Mouse (Mus musculus) forebrain, embryonic 10.5 days (tissue): Measurements from ENCODE around the gene Trpc1. TPM values are rescaled to one million over a fixed set of nuclear protein-coding genes. Genes with fewer than 3 reads are reported as not detected.
A peak's percentile ranks its signal among the peaks of the same experiment; 100 is the strongest.

Source experiments
- DNase-seq: peaks from one replicate; pipeline ENCODE4 v3.0.0-alpha.2; 2017; ENCODE audit warnings: low spot score; ENCODE audit errors: extremely low spot score
- H3K27ac ChIP-seq: fragments of 300-500 bp; sonication (generic); 2 replicates; pipeline ENCODE4 v1.5.1; 2016; ENCODE audit warnings: mild to moderate bottlenecking
- H3K27me3 ChIP-seq: fragments of 300-500 bp; sonication (generic); 2 replicates; pipeline ENCODE4 v1.6.1; 2016; ENCODE audit warnings: mild to moderate bottlenecking; ENCODE audit not compliant: poor library complexity, severe bottlenecking
- H3K36me3 ChIP-seq: fragments of 300-500 bp; sonication (generic); replicated peaks from 2 replicates; pipeline ENCODE4 v1.6.1; 2016; ENCODE audit warnings: mild to moderate bottlenecking, moderate library complexity
- H3K4me1 ChIP-seq: fragments of 300-500 bp; sonication (generic); 2 replicates; pipeline ENCODE4 v1.6.1; 2016
- H3K4me3 ChIP-seq: fragments of 300-500 bp; sonication (generic); 2 replicates; pipeline ENCODE4 v1.5.1; 2016; ENCODE audit warnings: mild to moderate bottlenecking, moderate library complexity
- H3K9me3 ChIP-seq: fragments of 300-500 bp; sonication (generic); 2 replicates; pipeline ENCODE4 v1.6.1; 2016; ENCODE audit warnings: mild to moderate bottlenecking, moderate library complexity
- WGBS: fragments of 180-500 bp; shearing (Covaris S2); methylation state at CpG from one replicate; pipeline ENCODE4 v1.1.7; 2016; 5-methylcytosine and 5-hydroxymethylcytosine counted together
- polyA plus RNA-seq: library from polyadenylated mRNA; unstranded; fragments of >200 nt; fragmentation: Nextera tagmentation; extraction: Ambion mirVana; gene quantifications from 2 replicates; pipeline ENCODE4 v1.2.1, GENCODE M21; 2016

Gene Trpc1
- 1.5 and 2.0 TPM in 2 replicates for polyA plus RNA-seq

- H3K27ac ChIP-seq = peak within 1 kb of the TSS; percentile 89
- DNase-seq = peak; percentile 87
- under 1% methylated on average over 55 of the region's 56 CpGs for WGBS
- H3K9me3 ChIP-seq = no peaks in the 10 kb centered on the region
- H3K4me3 ChIP-seq = peak within 1 kb of the TSS; percentile 91
- peaks cover 41% of the 10 kb centered on the region for H3K27me3 ChIP-seq
- H3K4me1 ChIP-seq = peaks cover 22% of the 10 kb centered on the region
- H3K36me3 ChIP-seq = no peaks in the 10 kb centered on the region
These were observed at the start of gene Trpc1 for GRCm38 (mm10) chr9:95750037-95750511. Trpc1 (minus strand) TSS chr9:95750375.

- H3K27ac ChIP-seq = no peak overlapping the region
- no peak overlapping the region for H3K4me3 ChIP-seq
- H3K9me3 ChIP-seq = peaks cover 5% of the 10 kb centered on the region; the same call in 1 of the 2 replicates
- 84% methylated on average over 2 of the region's 2 CpGs for WGBS
- H3K27me3 ChIP-seq = no peaks in the 10 kb centered on the region
- H3K4me1 ChIP-seq = peaks cover 8% of the 10 kb centered on the region; the same call in 1 of the 2 replicates
- DNase-seq = no peak
- no peaks in the 10 kb centered on the region for H3K36me3 ChIP-seq
These were observed 46.1 kb upstream of the Trpc1 start for GRCm38 (mm10) chr9:95796323-95796722.

GRCm38 (mm10) chr9:95795844-95796243 is 45.7 kb upstream of the Trpc1 start:
- no peak overlapping the region for H3K4me3 ChIP-seq
- WGBS = 45% methylated on average over 5 of the region's 5 CpGs

DNA sequence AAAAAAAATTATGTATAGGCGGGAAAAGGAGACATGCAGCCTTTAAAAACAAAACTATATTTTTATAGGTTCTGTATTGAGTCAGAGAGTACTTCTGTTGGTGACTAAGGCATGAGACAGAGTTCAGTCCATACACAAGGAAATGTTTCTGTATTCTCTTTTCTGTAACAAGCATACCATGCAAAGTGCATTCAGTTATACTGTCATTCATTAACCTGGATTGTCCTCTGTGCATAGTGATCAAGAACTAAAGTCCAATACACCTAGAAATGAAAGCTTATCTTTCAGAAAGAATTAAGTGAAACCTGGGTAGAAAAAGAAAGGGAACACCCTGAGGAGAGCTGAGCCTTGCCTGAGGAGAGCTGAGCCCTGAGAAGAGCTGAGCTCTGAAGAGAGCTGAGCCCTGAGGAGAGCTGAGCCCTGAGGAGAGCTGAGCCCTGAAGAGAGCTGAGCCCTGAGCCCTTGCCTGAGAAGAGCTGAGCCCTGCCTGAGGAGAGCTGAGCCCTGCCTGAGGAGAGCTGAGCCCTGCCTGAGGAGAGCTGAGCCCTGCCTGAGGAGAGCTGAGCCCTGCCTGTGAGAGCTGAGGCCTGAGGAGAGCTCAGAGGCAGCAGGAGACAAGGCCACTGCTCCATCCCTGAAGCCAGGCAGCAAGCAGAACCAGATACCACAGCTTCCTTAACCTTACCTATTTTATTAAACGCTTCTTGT is 45.1 kb upstream of the Trpc1 start:
- no peaks in the 10 kb centered on the region for H3K36me3 ChIP-seq
- 74% methylated on average over 2 of the region's 2 CpGs for whole genome bisulfite sequencing
- H3K27ac ChIP-seq = 0 out of 2 replicates have a peak overlapping the region, but pooled peaks have one; percentile 36

More at GRCm38 (mm10) chr9:95795844-95796243, 45.7 kb upstream of the Trpc1 start:
- Histone ChIP-seq H3K27me3 (no peaks in the 10 kb centered on the region), H3K9me3 (peaks cover 5% of the 10 kb centered on the region; the same call in 1 of the 2 replicates), H3K27ac (no peak overlapping the region), H3K4me1 (peaks cover 12% of the 10 kb centered on the region), H3K36me3 (no peaks in the 10 kb centered on the region)
- DNase-seq = no peak

DNA sequence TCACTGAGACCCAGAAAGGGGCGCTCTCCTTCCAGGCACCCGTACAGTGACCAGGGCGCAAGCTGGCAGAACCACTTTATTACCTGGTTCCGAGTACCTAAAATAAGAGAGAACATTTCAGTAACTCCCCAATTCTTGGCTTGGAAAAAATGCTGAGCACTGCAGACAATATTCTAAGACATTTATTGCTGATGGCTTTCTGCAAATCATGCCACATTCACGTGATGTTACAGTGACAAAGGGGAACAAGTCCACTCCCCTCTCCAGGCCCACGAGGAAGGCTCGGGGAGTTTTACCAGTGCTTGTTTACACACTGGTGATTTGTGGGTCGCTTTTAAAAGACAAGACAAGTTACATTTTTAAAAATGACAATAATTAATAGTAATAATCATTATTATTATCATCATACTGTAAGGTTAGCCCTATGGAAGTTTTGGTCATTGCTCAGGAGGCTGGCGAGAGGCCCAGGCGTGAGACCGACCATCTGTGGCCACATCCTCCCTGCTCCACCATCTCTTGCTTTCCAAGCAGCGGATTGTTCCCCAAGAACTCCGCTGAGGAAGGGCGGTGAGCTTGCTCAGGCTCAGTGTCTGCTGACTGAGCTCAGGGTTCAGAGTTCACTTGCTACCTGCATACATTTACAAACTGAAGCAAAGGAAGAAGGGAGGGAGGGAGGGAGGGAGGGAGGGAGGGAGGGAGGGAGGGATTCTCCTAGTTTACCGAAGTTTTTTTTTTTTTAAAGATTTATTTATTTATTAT is 44.0 kb upstream of the Trpc1 start:
- Histone ChIP-seq H3K27ac (no peak overlapping the region), H3K4me3 (no peak overlapping the region), H3K9me3 (peaks cover 5% of the 10 kb centered on the region; the same call in 1 of the 2 replicates), H3K27me3 (no peaks in the 10 kb centered on the region), H3K4me1 (peaks cover 15% of the 10 kb centered on the region), H3K36me3 (no peaks in the 10 kb centered on the region)
- 91% methylated on average over 15 of the region's 15 CpGs for WGBS
- DNase-seq = no peak

More for the DNA sequence above, 45.1 kb upstream of the Trpc1 start:
- H3K27me3 ChIP-seq = no peaks in the 10 kb centered on the region
- peaks cover 15% of the 10 kb centered on the region for H3K4me1 ChIP-seq
- peaks cover 5% of the 10 kb centered on the region; the same call in 1 of the 2 replicates for H3K9me3 ChIP-seq
- no peak overlapping the region for H3K4me3 ChIP-seq
- DNase-seq = no peak

- 89% methylated on average over 16 of the region's 16 CpGs for WGBS
- no peak overlapping the region for H3K4me3 ChIP-seq
- DNase-seq = no peak
- H3K27me3 ChIP-seq = no peaks in the 10 kb centered on the region
- H3K27ac ChIP-seq = no peak overlapping the region
- no peaks in the 10 kb centered on the region for H3K9me3 ChIP-seq
- peaks cover 8% of the 10 kb centered on the region for H3K4me1 ChIP-seq
- H3K36me3 ChIP-seq = no peaks in the 10 kb centered on the region
These were observed 34.8 kb upstream of the Trpc1 start for GRCm38 (mm10) chr9:95784888-95785511.

DNA sequence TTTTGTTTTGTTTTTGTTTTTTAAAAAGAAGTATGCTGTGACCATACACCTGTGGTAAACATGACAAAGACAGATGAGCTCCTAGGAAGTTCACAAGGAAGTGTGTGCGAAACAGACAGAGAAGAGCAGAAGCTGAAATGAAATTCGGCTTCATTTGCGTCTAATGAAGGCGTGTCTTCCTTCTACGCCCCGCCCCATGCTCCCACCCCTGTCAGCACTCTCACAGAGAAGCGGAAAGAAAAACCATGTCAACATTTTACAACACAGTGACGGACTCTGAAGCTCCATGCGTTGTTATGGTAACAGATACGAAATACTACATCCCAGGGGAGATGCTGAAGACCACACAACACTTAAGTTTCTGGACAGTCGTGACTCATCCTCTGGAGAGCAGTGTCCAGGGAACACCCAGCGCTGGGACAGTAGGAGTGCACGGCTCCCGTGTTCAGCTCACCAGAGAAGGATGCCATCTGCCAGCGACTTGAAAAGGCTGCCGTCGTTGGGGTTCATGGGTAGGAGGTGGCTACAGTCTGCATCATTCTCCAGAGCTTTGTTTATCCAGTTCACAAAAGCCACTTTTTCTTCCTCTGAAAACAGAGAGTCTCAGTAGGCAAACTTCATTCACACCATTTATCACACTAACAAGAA is 33.6 kb upstream of the Trpc1 start:
- H3K27ac ChIP-seq = no peak overlapping the region
- H3K4me1 ChIP-seq = peaks cover 8% of the 10 kb centered on the region
- no peaks in the 10 kb centered on the region for H3K9me3 ChIP-seq
- WGBS = 86% methylated on average over 17 of the region's 17 CpGs
- no peak for DNase-seq
- no peaks in the 10 kb centered on the region for H3K27me3 ChIP-seq
- H3K36me3 ChIP-seq = no peaks in the 10 kb centered on the region
- H3K4me3 ChIP-seq = no peak overlapping the region

DNA sequence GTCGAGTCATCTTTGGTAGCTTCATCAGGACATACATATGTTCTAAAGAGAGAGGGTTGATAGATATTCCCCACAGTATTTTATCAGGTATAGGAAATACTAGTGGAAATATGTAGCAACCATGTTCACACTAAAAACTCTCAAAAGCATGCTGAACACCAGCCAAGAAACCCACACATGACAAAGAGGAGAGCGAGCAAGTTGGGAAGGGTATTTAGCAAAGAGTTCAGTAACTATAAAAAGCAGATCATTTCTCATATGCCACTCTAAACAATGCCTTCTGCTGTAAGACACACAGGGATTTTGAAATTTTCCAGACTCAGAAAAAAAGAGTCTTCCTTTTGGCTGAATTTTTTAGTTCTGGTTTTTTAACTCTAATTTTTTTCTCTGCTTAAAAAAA is 21.5 kb upstream of the Trpc1 start:
- no peak for DNase-seq
- 96% methylated on average over 2 of the region's 2 CpGs for WGBS

GRCm38 (mm10) chr9:95763218-95763617 is 13.0 kb upstream of the Trpc1 start:
- H3K27ac ChIP-seq = no peak overlapping the region
- no peaks in the 10 kb centered on the region for H3K4me1 ChIP-seq
- DNase-seq = no peak
- 84% methylated on average over 4 of the region's 4 CpGs for WGBS
- no peaks in the 10 kb centered on the region for H3K27me3 ChIP-seq
- H3K4me3 ChIP-seq = no peak overlapping the region
- no peaks in the 10 kb centered on the region for H3K36me3 ChIP-seq
- no peaks in the 10 kb centered on the region for H3K9me3 ChIP-seq

More for the DNA sequence above, 21.5 kb upstream of the Trpc1 start:
- no peaks in the 10 kb centered on the region for H3K4me1 ChIP-seq
- H3K4me3 ChIP-seq = no peak overlapping the region
- H3K36me3 ChIP-seq = no peaks in the 10 kb centered on the region
- H3K27ac ChIP-seq = no peak overlapping the region
- H3K27me3 ChIP-seq = no peaks in the 10 kb centered on the region
- H3K9me3 ChIP-seq = no peaks in the 10 kb centered on the region

GRCm38 (mm10) chr9:95762228-95762627 is 12.1 kb upstream of the Trpc1 start:
- DNase-seq = no peak
- H3K36me3 ChIP-seq = no peaks in the 10 kb centered on the region
- no peaks in the 10 kb centered on the region for H3K4me1 ChIP-seq
- H3K27me3 ChIP-seq = no peaks in the 10 kb centered on the region
- H3K4me3 ChIP-seq = no peak overlapping the region
- WGBS = 88% methylated on average over 3 of the region's 3 CpGs
- H3K9me3 ChIP-seq = no peaks in the 10 kb centered on the region
- no peak overlapping the region for H3K27ac ChIP-seq

- Histone ChIP-seq H3K36me3 (no peaks in the 10 kb centered on the region), H3K27me3 (no peaks in the 10 kb centered on the region), H3K9me3 (no peaks in the 10 kb centered on the region), H3K4me1 (no peaks in the 10 kb centered on the region), H3K27ac (no peak overlapping the region), H3K4me3 (no peak overlapping the region)
- DNase-seq = no peak
- 92% methylated on average over 8 of the region's 8 CpGs for WGBS
These were observed 11.2 kb upstream of the Trpc1 start for GRCm38 (mm10) chr9:95761381-95761780.

GRCm38 (mm10) chr9:95750746-95751145 is 571 bp upstream of the Trpc1 start:
- Histone ChIP-seq H3K9me3 (no peaks in the 10 kb centered on the region), H3K27me3 (peaks cover 41% of the 10 kb centered on the region), H3K27ac (no peak overlapping the region), H3K4me1 (peaks cover 18% of the 10 kb centered on the region), H3K36me3 (no peaks in the 10 kb centered on the region), H3K4me3 (peak overlapping the region; percentile 91)
- 43% methylated on average over 9 of the region's 9 CpGs for WGBS
- DNase-seq = no peak
